Mouse (Mus musculus) liver, postnatal 0 days (tissue): ENCODE results near the gene Mark2.

Source experiments
- CTCF ChIP-seq: sonication (generic); IDR thresholded peaks from 2 replicates; pipeline ENCODE4 v1.5.1; 2016; ENCODE audit warnings: antibody characterized with exemption, low read depth
- EP300 ChIP-seq: IDR thresholded peaks from 2 replicates; pipeline ENCODE4 v1.6.1; 2016; ENCODE audit warnings: antibody characterized with exemption, low read depth, mild to moderate bottlenecking

GRCm38 (mm10) chr19:7386042-7386441 is 44.4 kb upstream of the Mark2 start:
- TF ChIP-seq CTCF (no peak), EP300 (no peak)
